Mouse (Mus musculus) lung, adult 18-20 months (tissue): ENCODE measurements around the gene Nckap5.

Experiments used
- DNase-seq, 2 experiments: peaks; one replicate each; pipeline ENCODE4 v3.0.0; 2022; ENCODE audit warnings: mixed read lengths in 2 of 2

The Nckap5 gene

DNA sequence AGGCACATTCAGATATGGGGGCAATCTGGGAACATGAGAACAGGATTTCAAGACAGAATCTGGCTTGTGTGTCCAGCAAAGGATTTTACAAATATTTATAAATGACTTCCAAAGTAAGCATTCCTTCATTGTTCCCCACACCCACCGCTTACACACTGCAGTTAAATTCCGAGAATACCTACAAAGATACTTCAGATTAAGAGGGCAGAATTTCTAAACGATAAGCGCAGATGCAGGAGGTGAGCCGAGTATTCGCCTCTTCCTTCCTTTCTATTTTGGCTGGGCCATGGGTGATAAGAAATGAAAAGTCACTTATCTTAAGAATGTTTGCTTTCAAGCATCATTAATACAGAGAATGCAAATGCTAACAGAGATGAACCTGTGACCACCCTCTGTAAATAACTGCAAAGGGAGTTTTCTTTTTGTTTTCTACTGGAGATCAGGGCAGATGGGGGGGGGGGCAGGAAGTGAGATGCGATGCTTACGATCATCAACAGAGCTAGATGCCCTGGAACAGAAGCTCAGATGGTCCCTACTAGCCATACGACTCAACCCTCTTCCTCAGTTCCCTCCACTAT lies 213.0 kb downstream of the Nckap5 start:
- peak; percentile 42 to 61 for DNase-seq

DNA sequence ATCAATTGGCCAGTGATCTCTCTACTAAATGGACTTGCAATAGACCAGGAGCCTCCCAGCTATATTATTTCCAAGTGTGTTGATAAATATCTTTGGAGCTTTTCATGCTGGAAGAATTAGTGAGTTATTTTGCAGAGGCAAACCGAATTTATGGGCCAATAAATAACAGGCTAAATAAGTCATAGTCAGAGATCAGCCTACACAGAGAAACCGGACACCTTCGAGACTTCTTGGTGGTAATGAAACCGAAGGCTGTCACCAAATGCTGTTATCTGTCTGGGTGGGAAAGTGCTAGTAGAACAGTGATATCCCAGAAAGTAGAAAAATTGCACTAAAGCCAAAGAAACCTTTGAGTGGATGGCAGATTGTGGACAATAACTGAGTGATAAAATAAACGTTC lies 213.6 kb downstream of the Nckap5 start:
- DNase-seq: no peak

DNA sequence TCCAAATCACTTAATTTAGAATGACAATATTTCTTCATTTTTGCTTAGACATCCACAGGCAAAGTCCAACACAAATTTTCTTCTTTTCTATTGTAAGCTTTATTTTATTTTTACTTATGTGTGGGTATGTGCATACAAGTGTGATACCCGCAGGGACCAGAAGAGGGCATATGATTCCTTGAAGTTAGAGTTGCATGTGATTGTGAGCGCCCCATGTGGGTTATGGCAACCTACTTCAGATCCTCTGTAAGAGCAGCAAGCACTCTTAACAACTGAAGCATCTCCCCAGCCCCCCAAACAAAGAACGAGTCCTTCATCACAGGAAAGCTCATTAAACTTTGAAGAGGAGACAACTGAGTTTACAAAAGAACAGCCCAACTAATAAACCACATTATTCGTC lies 217.7 kb downstream of the Nckap5 start:
- no peak for DNase-seq

DNA sequence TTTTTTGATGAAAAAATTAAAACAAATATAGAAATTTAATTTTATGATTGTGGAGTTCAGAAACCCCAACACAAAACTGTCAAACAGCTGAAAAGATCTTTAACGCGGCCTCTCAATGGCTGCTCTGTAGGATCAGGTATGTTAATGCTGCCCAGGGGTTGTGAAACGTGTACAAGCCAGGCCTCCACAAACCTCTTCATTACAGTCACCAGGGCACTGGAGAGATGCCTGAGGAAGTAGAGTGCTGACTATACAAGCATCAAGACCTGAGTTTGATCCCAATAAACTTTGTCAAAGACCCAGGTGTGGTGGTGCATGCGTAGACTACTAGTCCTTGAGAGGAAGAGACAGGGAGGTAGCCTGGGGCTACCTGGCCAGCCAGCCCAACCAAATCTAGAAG lies 222.0 kb downstream of the Nckap5 start:
- no peak for DNase-seq

DNA sequence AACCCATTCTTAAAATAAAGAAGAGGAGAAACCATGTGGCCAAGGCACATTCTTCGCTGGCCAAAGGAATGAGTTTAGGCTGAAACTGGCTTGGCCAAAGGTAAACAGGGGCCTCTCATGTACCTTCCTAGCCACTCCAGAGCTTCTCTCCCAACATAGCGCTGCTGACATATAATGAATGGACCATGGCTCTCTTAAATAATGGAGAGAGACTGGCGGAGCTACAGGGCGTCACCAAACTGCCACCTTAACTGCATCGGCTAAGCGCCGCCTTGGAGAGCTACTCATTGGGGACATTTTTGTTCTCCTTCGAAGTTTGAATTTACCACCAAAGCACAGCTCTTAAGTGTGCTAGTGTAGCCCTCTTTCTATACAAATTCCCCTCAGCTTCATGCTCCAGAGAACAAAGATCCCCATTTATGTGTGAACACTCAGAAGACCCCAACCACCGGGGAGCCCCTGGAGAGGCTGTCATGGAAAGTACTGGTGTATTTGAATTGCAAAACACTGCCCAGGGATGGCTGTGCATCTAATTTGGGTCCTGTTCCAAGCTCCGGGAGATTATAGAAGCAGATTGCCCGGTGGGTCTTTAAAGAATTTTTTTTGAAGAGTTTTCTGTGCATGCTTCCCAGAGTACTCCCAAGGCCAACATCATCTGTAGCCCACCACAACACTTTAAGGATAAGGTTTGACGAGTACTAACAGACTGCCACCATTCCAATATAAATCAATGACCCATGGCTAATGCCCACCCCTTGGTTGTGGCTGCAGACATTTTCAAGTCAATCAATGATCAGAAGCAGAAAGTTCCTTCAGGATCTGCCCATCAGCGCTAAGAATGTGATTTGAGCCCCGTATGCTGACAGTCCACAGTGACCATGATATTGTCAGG lies 224.2 kb downstream of the Nckap5 start:
- no peak for DNase-seq

DNA sequence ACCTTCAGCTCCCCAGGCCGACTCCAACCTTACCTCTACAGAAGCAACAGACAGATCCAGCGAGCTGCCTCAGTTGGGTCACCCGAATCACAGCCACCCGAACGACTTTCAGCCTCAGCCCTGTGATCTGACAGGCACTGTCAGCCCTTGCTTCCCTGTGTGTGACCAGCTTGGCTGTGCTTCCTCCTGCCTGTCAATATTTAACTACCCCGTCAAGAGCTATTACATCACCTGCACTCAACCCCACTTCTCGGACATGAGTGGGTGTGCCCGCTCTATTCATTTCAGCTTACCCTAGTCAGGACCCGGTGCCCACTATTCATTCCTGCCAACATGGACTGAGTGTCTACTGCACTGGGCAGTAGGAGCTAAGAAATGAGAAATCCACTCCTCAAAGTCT lies 226.0 kb downstream of the Nckap5 start:
- peak; percentile 87 to 88 for DNase-seq

DNA sequence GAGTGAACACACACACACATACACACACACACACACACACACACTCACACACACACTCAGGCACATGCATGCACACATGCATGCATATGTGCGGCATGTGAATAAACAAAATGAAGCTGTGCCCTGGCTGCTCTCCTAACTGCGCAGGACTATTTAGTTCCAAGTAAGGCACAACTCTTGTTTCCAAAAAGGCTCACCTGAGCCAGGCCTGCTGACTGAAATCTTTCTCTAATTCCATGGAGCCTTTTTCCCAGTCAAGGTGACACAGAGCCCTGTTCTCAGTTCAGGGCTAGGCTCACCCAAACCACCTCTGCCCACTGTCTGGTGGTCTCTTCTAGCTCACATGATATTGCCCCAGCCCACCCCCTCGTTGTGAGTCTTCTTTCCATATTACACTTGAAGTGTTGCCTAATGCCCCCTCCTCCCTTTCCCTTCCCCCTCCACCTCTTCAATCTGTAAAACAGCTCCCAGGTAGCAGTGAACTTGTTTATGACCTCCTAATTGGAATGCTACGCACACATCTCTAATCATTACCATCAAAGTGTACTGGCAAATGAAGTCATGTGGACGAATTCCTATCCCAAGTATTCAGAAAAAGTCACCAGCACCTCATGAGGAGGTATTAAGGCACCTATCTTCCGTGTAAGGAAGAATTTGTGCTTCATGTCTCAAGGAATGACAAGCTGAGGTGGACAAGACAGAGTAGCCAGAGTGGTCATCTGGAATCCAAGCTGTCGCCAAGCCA lies 226.7 kb downstream of the Nckap5 start:
- no peak for DNase-seq

DNA sequence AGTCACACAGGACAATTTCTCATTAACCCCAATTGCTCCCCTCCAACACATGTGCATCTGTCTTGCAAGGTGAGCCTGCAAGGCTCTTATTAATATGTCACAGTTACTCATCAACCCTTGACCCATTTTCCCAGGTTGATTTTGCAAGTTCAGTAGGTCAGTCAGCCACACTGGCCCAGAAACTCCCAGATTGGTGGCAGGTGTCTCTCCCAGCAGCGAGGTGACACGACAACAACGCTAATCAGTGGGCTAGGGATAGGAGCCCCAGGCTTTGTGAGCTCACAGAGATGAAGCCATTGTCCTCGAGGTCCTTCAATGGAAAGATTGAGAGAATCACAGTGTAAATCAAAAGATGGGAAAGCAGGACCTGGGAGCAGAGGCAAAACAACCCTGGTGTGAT lies 230.0 kb downstream of the Nckap5 start:
- no peak for DNase-seq

DNA sequence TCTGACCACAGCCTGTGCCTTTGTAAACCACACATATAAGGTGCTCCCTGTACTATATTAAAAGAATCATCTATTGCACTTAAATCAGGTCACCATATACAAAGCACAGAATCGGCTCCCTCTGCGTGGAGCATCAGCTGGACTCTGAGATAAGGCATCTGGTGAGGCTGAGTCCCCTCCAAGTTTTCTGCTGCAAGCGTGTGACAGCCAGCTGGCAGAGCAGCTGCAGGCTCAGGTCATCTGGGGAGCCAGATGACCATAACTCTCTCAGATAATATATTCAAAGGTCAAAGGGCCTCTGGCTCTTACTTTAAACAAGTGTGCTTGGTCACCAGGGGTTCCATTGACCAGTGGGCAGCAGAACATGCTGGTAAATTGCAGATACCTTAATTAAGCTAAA lies 233.2 kb downstream of the Nckap5 start:
- DNase-seq: no peak

DNA sequence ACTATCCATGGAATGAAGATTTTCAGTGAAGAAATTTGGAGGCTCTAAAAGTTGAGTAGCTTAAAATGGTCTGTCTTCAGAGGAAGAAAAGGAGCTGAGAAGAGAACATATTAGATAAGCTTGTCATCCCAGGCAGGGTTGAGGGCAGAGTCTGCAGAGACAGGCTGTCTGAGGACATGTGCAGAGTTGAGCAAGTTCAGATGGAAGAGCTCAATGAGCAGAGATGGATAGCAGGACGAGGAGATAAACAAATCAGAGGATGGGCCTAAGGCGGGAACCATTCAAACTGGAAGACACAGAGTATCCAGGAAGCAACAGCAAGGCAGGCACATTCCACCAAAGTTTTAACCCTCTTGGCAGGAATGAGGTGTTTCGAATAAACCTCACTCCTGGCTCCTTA lies 235.8 kb downstream of the Nckap5 start:
- no peak for DNase-seq

DNA sequence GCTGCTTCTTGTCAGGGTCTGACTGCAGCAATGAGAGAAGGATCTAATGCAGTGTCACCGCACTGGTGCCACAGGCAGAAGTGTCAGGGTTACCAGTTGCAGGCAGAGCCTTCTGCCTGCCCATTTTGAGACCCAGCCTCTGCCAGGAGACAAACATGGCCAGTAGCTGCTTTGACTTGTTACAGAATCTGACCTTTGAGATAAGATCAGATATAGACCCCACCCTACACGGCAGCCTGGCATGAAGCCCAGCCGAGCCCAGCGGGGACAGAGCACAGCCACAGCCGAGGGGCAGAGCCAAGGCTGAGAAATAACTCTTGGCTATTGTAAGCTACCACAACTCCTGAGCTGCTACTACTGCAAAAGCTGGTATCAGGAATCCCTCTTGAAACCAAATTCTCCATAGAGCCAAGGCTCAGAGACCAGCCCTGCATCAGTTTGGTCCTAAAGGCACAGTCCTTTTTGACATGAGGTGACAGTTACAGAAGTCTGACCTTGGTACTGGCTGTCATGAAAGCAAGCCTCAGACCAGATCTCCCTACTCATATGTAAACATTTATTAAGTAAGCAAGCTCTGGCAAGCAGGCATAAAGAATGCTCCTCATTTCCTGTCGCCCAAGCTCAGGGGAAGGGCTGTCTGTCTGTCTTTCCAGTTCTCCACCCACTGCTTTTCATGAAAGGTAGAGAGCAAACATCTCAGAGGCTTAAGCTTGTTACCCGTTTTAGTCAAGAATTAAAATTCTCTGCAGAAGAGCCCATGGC lies 237.4 kb downstream of the Nckap5 start:
- DNase-seq: peak; percentile 80 to 88

DNA sequence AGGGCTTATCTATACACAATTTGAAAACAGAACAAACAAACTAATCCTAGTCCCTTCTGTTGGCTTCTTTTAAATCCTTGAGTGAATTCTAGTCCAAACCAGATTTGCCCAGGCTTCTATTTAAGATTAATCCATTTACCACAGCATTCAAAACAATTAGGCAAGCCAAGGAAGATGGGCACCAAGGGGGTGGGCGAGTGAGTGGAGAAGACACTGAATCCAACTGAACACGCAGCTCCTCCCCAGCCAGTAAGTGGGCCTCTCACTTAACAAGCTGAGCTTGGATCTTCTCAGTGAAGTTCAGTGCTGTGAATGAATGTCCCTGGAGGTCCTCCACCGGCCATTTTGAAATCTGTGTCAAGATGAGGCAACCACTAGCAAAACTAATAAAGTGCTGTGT lies 239.7 kb downstream of the Nckap5 start:
- no peak for DNase-seq

DNA sequence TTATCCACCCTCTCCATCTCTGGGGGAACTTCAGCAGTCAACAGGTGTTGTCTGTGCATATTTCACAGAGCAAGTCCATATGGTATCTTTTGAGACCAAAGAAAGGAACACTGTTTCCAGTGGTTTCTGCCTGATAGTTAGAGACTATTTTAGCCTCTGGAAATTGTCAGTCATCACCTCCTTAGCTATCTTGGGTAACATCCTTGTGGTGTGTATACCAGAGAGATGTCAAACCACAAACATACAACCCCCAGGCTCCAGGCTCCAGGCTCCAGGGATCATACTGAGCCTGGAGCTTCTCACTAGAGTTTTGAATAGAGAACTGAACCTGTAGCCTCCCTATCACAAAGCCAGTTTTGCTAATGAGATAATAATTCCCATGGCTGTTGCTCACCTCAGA lies 252.4 kb downstream of the Nckap5 start:
- no peak for DNase-seq

DNA sequence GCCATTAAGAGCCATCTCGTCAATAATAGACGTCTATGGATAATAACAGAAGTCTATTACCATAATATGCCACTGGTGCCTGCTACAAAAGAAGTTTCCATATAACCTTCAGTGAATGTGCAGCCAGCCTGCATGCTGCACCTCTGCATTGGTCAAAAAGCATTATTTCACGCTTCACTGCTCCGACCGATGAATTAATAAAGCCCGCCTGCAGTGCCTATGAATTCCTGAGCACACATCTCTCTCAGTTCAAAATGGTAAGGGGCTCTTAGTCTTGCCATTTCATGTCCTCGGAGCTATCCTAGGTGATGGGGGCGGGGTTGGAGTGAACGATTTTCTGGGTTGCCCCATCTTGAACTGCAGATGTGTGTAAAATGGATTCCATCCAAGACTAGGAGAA lies 256.3 kb downstream of the Nckap5 start:
- no peak for DNase-seq

DNA sequence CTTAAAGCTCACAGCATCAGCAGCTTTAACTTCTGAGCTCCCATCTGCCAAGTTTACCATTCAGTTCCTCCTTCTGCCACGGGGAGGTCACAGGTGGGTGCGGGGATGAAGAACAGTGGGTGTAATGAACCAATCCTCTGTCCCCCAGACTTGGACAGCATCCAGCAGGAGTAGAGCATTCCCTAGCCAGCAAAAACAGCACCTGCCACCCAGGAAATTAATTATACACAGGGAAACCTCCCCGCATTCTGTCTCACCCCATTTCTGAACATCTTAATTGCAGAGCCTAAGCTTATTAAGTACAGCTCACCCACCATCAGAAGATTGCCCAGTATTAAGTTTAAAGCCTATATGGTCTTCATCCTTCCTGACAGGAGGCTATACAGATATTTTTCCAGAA lies 256.9 kb downstream of the Nckap5 start:
- DNase-seq: no peak

DNA sequence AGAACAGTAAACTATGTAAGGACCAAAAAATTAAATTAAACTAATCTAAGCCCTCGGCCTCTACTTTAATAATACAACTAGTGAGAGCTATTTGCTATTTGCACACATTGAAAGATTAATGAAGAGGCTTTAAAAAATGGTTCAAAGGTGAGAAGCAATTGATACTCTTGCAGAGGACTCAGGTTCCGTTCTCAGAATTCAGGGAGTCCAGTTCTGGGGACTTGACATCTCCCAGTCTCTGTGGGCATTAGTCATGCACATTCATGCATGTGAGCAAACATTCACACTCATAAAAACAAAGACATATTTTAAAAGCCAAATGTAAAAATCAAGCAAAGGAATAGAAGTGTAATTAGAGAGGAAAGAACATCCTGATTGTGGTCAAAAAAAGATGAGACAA lies 257.5 kb downstream of the Nckap5 start:
- no peak for DNase-seq

DNA sequence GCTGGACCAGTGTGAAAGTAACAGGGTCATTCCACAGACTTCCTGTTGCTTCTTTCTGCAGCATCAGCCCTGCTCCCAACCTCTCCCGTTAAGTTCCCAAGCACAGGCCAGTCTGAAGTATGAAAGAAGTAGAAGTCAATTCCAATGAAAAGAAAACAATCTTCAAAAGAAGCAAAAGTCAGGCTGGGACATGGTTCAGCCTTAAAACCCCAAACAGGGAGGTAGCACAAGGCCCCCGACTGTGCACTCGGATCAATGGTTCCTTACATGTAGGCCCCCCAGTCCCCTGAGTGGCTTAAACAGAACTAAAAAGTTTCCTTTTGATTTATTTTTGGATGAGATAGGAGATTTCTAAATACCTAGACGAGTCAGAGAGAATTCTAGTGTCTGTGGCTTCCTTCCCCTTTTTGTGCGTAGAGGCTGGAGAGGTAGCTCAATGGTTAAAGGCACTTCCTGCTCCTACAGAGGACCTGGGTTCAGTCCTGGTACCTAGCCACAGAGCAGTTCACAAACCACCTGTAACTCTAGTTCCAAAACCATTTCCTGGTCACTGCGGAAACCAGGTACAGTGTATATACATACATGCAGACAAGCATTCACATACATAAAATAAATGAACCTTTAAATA lies 260.9 kb downstream of the Nckap5 start:
- no peak for DNase-seq

DNA sequence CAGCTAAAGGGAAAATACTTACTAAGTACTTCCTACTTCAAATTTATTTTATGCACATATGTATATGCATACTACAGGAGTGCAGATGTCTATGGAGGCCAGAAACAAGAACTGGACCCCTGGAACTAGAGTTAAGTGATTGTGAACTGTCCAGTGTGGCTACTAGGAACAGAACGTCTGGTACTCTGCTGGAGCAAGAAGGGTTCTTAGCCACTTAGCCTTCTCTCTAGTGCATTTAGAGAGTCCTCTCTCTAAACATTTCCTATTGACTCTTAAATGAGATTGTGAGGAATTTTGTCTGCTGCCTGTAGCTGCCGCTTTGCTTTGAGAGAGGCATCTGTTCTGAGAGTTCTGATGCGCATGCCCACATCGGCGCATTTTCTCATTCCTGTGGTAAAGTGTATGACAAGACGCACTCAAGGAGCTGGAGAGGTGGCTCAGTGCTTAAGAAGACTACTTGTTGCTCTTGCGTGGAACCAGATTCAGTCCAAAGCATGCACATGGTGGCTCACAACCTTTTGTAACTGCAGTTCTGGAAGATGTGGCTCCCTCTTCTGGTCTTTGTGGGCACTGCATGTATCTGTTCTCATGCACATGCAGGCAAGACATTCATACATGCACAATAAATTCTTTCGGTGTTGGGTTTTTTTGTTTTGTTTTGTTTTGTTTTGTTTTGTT lies 261.9 kb downstream of the Nckap5 start:
- peak; percentile 82 to 84 for DNase-seq

DNA sequence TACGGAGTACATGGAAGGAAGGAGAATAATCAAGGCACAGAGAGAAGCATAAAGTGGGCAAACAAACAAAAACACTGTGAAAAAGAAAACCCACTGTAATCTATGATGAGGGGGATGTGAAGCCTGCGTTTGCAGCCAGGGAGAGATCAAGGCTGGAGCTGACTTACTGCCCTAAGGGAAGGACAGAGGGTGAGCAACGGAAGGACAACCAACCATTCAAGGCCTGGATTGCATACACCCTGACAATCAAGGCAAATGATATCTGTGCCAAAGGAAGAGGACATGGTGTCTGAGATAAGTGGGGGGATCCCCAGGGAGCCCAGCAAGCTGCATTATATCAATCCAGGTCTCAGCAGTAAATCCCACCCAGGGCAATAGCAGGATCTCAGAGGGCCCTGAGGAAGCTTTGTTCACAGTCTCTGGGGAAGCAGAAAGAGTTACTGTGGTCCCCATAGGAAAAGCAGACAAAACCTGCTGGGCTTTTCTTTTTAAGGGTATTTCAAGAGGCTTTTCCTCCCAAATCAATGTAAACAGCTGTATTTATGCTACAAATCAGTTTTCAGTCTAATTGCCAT lies 265.4 kb downstream of the Nckap5 start:
- no peak for DNase-seq

DNA sequence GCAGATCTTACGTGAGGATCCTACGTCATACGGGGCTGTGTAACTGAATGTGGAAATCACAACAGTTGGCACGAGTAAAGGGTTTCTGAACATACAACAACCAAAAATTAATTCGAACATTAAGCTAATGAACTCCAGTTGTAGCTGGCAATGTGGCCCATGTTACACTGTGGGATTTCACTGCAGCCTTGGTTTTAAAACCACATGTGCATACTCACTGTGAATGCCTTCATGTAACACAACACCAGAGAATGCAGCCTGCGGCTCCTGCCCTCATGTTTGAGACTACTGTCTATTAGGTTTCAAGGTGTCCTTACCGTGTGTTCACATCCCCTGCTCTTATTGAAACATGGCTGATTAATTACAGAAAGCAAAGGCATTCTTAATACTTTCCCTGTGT lies 269.7 kb downstream of the Nckap5 start:
- DNase-seq: no peak

DNA sequence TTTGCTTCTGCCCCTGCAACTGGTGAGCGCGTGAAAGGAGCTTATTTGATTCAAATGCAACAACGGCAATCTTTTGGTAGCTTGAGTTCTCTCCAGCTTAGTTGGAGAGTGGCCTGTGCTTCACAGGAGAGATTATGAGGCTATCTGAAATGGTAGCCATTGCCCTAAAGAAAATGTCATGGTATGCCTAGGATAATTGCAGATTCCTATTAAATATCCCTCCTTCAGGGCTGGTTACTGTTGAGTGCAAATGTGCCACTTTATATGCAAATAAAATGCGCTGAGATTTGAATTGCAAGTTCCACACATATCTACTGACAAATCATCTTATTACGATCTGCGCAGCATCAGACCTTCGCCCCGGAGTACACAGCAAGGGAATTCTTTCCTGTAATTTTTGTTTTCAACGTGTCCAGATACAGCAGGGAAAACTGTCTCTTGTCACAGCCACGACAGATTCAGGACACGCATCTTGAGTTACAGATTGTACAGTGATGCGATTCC lies 272.8 kb downstream of the Nckap5 start:
- DNase-seq: no peak
